Mouse (Mus musculus): ENCODE results near the gene Ube2ql1.

Ube2ql1 gene

GRCm38 (mm10) chr13:69707496-69707895 is 32.2 kb downstream of the Ube2ql1 start:
- DNase-seq (ENCODE audit: low spot score in 2 of 2), result no peak

- DNase-seq (ENCODE audit: low spot score in 2 of 2), result no peak
Measured at GRCm38 (mm10) chr13:69706919-69707318, 32.8 kb downstream of the Ube2ql1 start.

DNA sequence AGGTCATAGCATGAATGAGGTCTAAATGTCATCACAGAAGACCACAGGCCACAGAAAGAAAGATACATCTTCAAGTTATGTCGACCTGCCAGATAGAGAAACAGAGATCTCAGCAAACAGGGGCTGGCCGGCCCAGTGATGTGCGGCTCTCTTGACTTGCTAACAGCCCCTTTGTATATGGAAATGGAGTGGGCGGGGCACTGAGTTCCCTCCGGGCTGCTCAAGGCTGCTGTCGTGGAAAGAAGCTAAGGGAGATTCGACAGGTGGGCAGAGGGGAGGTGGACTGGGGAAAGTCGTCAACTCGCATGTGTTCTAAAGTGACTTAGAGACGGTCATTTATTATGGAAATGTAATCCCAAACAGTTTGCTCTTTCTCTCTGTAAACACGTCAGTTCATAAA is 36.2 kb downstream of the Ube2ql1 start:
- no peak for DNase-seq (ENCODE audit: low spot score in 2 of 2)

GRCm38 (mm10) chr13:69701397-69701796 is 38.3 kb downstream of the Ube2ql1 start:
- DNase-seq (ENCODE audit: low spot score in 2 of 2), result no peak

DNA sequence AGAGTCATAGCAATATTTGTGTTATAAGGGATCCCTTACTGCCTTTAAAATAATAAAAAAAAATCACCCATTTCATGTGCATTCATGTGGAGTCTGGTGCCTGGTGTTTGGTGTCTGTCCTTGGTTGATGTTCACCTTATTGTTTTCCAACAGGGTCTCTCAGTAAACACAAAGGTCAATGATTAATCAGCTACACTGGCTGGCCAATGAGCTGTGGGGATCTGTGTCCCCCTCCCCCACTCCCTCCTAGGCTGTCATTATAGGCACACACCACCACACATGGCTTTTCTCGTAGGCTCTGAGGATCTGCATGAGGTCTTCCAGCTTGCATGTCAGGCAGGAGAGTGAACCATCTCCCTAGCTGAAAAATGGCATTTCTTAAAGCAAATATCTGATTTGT is 38.9 kb downstream of the Ube2ql1 start:
- DNase-seq (ENCODE audit: low spot score in 2 of 2), result no peak

DNA sequence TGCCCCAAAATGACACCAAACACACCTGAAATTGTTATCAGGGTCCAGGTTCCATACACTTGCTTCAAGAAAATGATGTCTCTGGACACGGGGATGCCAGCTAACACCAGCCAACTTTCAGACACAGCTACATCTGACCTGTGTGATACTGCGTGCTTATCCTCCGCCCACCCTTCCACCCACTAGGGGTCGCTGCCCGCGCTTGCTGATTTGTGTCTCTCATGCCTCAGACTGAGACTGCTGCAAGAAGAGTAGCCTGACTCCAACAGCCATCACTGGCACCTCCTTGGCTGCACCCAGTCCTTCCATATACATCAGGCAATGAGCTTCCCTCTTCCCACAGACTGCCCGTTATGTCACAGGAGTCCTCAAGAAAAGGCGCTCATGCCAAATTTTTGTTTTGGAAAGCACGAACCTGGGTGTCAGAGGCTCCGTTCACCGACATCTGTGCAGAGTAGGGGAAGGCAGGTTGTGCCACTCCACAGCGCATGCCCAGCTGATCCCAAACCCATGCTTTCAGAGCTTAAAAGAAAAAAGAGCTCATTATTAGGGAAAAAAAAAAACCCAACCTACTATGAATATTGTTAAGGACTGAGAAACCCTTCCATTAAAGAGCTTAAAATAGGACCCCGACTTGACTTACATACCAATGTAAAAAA is 43.2 kb downstream of the Ube2ql1 start:
- no peak for DNase-seq (ENCODE audit: low spot score in 2 of 2)

GRCm38 (mm10) chr13:69691074-69691473 is 48.6 kb downstream of the Ube2ql1 start:
- DNase-seq (ENCODE audit: low spot score in 2 of 2), result no peak

DNA sequence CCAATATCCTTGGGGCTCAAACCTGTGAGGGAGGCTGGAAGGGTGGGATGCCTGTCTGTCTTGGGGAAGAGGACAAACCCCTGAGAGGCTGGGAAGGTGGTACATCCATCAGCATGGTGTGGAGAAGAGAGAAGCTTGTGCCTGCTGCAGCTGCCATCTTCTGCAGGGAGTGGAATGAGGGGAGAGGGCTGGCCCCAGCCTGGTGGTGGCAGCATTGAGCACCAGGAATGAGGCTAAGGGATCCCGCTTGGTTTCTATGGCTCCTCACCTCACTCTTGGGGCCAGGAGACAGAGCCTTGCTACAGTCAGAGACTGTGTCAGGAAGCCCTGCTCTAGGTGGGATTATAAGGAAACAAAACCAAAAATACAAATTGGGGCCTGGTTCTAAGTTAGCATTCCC is 52.7 kb downstream of the Ube2ql1 start:
- no peak for DNase-seq (ENCODE audit: low spot score in 2 of 2)

DNA sequence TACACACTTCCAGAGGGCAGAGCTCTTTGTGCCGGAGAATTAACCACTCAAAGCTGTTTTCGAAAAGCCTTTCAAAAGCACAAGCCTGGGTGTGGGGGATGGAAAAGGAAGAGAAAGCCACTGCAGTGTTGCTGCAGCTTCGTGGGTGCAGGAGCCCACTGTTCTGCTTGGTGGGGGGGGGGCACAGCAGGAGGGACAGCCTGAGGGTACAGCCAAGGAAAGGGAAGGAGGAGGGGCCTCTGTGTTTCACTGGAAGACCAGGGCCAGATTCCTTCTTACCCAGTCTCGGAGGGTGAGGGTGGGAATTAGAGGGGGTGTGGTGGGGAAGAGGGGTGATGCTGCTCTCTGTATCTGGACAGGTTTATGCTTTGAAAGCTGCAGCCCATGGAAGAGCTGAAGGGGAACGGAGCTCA is 54.3 kb downstream of the Ube2ql1 start:
- DNase-seq (ENCODE audit: low spot score in 2 of 2), result no peak

DNA sequence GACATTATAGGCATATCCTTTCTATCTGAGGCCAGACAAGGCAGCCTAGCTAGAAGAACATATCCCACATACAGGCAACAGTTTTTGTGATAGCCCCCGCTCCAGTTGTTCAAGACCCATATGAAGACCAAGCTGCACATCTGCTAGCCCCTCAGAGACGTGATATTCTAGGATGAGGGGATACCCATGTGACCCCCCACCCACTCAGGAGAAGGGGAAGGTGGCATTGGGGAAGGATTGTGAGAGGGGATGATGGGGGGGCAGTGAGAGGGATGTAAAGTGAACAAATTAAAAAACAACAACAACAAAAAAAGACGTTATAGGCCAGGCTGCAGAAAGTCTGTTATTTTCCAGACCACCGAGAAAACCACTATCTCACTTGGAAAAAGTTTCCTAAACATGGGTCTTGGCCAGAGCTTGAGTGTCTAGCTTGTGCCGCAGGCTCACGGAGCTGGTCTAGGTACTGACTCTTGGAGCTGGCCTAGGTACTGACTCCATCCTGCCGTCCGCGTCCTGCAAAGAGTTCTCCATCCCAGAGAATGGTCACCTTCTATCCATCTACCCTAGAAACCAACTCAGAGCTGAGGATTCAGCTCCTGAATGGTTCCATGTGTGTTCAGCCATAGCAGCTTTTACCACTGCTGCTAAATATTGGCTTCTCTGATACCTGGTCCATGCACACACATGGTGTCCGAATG is 65.6 kb downstream of the Ube2ql1 start:
- no peak for DNase-seq (ENCODE audit: low spot score in 2 of 2)

DNA sequence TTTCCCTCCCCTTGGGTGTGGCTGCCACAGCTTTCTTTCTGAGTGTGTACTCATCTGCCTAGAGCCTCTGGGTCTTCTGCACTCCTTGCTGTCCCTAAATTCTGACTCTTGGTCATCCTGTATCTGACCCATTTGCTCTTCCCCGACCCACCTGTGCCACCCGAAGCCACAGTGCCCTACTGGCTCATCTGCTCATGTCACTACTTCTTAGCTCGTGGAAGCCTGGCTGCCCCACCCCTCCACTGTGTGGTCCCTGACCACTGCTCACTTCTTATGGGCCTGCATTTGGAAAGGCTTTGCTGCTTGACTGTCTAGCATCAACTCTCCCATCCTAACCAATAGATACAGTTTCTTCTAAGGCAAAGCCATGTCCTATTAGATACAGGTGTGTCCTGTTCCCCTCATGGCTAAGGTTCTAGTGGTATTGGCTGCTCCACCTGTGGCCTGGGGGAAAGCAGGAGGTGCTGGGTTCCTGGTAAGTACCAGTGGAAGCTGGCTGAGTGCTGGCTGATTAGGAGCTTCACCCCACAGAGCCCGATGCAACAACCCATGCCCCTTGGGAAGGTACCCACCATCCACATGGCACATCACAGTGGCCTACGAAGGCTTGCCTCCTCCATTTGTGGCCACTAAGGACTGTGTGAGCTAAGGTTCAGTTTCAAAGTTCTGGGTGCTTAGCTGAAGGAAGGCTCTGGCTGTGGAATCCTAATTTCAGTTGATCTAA is 66.3 kb downstream of the Ube2ql1 start:
- no peak for DNase-seq (ENCODE audit: low spot score in 2 of 2)

- DNase-seq (ENCODE audit: low spot score in 2 of 2), result no peak
Measured at GRCm38 (mm10) chr13:69672565-69672964, 67.1 kb downstream of the Ube2ql1 start.

- DNase-seq (ENCODE audit: low spot score in 2 of 2), result no peak
Measured at GRCm38 (mm10) chr13:69672121-69672520, 67.6 kb downstream of the Ube2ql1 start.

GRCm38 (mm10) chr13:69654508-69654907 is 85.2 kb downstream of the Ube2ql1 start:
- no peak for DNase-seq (ENCODE audit: low spot score in 2 of 2)
